Mouse (Mus musculus) gastrocnemius, postnatal 4 days (tissue): ENCODE results near the gene Adamts2. TPM values are rescaled to one million over a fixed set of nuclear protein-coding genes. Genes with fewer than 3 reads are reported as not detected.
A peak's percentile ranks its signal among the peaks of the same experiment; 100 is the strongest.

Experiments used
- DNase-seq, 2 experiments: peaks; one replicate each; pipeline ENCODE4 v3.0.0; 2021 to 2022; ENCODE audit warnings: low spot score in 2 of 2, mixed read lengths in 2 of 2
- total RNA-seq, 2 experiments: library from RNA; stranded (reverse); gene quantifications; 2 replicates each; pipeline ENCODE4 v1.2.3; 2021

Adamts2 gene
- total RNA-seq, 2 experiments from 2014 or later = 38.0 to 42.3 TPM

- peak; percentile 70 to 83 for DNase-seq
Observed at GRCm38 (mm10) chr11:50841023-50841735, 239.3 kb downstream of the Adamts2 start, which contains the start of gene Zfp879. Gene Zfp879, minus strand, starts transcription at chr11:50841552.

- DNase-seq = no peak
Observed at GRCm38 (mm10) chr11:50845951-50846350, 244.1 kb downstream of the Adamts2 start.

DNA sequence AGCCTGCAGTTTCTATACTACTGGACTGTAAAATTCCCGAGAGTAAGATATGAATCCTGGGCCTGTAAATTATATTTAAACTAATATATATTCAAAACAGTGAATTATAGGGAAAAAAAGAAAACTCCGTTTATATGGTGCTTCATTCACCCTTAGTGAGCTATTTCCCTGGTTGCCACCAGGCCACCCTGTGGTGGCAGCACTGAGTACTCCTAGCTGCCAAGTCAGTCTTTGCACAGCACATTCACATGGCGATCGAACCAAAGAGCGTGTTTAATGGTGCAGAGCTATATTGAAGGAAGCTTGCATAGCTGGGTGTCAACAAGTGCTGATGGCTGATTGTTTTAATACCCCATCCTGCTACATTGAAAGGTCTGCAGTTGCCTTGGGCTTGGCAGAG, 245.2 kb downstream of the Adamts2 start:
- DNase-seq = no peak

- DNase-seq = no peak
Observed at GRCm38 (mm10) chr11:50848520-50849137, 246.7 kb downstream of the Adamts2 start.

DNA sequence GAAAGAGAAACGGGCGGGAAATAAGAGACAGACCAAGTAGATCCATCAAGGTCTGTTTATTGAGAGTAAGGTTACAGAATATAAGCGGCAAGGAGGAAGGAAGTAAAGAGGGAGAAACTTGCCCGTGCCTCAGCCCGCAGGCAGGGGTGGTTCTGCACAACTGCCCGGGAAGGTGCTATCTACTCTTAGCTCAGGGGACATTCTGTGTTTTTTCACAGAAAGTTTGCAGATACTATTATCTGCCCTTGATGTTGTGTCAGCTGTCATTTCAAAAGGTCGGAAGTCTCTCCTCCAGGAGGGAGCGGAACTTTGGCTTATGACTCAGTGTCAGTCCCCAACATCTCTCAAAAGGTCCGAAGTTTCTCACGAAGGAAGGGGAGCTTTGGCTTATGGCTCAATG, 247.4 kb downstream of the Adamts2 start:
- DNase-seq = no peak

DNA sequence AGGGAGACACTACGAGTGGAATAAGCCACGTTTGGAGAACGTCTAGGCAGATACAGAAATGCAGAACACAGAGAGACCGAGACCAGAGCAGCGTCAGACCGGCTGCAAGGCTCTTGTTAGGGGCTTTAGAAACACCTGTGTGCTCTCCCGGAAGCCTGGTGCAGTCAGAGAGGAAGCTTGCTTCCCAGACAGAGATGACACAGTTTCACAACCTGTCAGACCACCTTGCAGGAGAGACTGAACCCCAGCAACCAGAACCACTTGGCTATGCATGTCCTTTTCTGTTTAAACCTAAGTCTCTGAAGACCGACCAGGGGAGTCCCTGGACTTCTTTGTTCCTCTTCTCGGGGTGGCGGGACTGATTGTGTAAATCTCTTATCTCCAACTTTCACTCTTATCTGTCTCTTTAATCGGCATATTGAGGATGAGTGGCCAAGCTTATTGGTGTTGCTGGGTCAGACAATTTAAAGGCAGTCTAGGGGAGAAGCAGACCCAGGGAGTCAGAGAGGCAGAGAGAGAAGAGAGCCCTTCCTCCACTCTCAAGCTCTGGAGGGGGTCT, 248.4 kb downstream of the Adamts2 start, which contains the start of gene Grm6:
TSS of gene Grm6 (plus strand) at position 509 of the 559 bp plus-strand sequence.
- DNase-seq = no peak

GRCm38 (mm10) chr11:50850989-50851601, 249.2 kb downstream of the Adamts2 start:
- DNase-seq = no peak

Other genes starting within 250 kb of the Adamts2 start
- gene Cby3, start 247.6 kb upstream of the Adamts2 start, total RNA-seq = not detected
- gene Hnrnph1, start 225.1 kb upstream of the Adamts2 start, total RNA-seq = 100 to 1,000 TPM; 217 to 271 TPM
- gene Rufy1, start 171.0 kb upstream of the Adamts2 start, total RNA-seq = 10 to 100 TPM; 22.3 to 23.5 TPM
- gene Zfp354c, start 225.6 kb downstream of the Adamts2 start, total RNA-seq = 10 to 100 TPM; 20.5 to 25.4 TPM
- under 1 TPM; 0.91 to 0.96 TPM for gene Zfp879, start 239.5 kb downstream of the Adamts2 start, total RNA-seq
- not detected for gene Grm6, start 248.6 kb downstream of the Adamts2 start, total RNA-seq